Mouse (Mus musculus): Measurements from ENCODE around the gene 4930432K21Rik. TPM values are rescaled to one million over a fixed set of nuclear protein-coding genes. Genes with fewer than 3 reads are reported as not detected.
A peak's percentile ranks its signal among the peaks of the same experiment; 100 is the strongest.

The 4930432K21Rik gene
- polyA plus RNA-seq, 1 experiment from 2014 or later: 0.17 TPM

- H3K9me3 ChIP-seq (ENCODE audit: control insufficient read depth): no peaks in the 10 kb centered on the region
- no peak for TF ChIP-seq CTCF (IDR thresholded peaks at IDR 0.05; ENCODE audit: low read depth)
- WGBS: 91% methylated on average over 4 of the region's 4 CpGs
- H3K4me2 ChIP-seq (replicated peaks; ENCODE audit: low read depth): no peak overlapping the region
- H3K9ac ChIP-seq (ENCODE audit: low read depth, low read length): no peak overlapping the region
- peaks cover 84% of the 10 kb centered on the region for H3K36me3 ChIP-seq (ENCODE audit: control insufficient read depth, insufficient read depth)
- no peak overlapping the region for H3K27ac ChIP-seq (ENCODE audit: low read depth, low read length)
- H3K4me1 ChIP-seq (replicated peaks; ENCODE audit: control insufficient read depth, insufficient read depth, low read length): no peaks in the 10 kb centered on the region
- H3K4me3 ChIP-seq (ENCODE audit: low read depth, low read length): no peak overlapping the region
- H3K27me3 ChIP-seq (replicated peaks; ENCODE audit: control insufficient read depth, insufficient read depth, low read length): no peaks in the 10 kb centered on the region
- ATAC-seq: no peak
These were observed 7.0 kb upstream of the 4930432K21Rik start for GRCm38 (mm10) chr8:84140838-84141237.

- H3K9me3 ChIP-seq (ENCODE audit: control insufficient read depth): no peaks in the 10 kb centered on the region
- ATAC-seq: no peak
- H3K4me2 ChIP-seq (replicated peaks; ENCODE audit: low read depth): no peak overlapping the region
- no peak overlapping the region for H3K27ac ChIP-seq (ENCODE audit: low read depth, low read length)
- no peak overlapping the region for H3K9ac ChIP-seq (ENCODE audit: low read depth, low read length)
- no peaks in the 10 kb centered on the region for H3K27me3 ChIP-seq (replicated peaks; ENCODE audit: control insufficient read depth, insufficient read depth, low read length)
- no peak overlapping the region for H3K4me3 ChIP-seq (ENCODE audit: low read depth, low read length)
- TF ChIP-seq CTCF (IDR thresholded peaks at IDR 0.05; ENCODE audit: low read depth): no peak
- no peaks in the 10 kb centered on the region for H3K4me1 ChIP-seq (replicated peaks; ENCODE audit: control insufficient read depth, insufficient read depth, low read length)
- H3K36me3 ChIP-seq (ENCODE audit: control insufficient read depth, insufficient read depth): peaks cover 46% of the 10 kb centered on the region
- WGBS: 87% methylated on average over 8 of the region's 8 CpGs
These were observed 3.1 kb upstream of the 4930432K21Rik start for GRCm38 (mm10) chr8:84144636-84145245.

GRCm38 (mm10) chr8:84147324-84147766 lies 480 bp upstream of the 4930432K21Rik start:
- TF ChIP-seq CTCF (IDR thresholded peaks at IDR 0.05; ENCODE audit: low read depth): peak; percentile 19; the same call in 1 of the 2 replicates
- Histone ChIP-seq H3K4me1 (replicated peaks; ENCODE audit: control insufficient read depth, insufficient read depth, low read length) (no peaks in the 10 kb centered on the region), H3K9ac (ENCODE audit: low read depth, low read length) (peak overlapping the region; percentile 72), H3K27ac (ENCODE audit: low read depth, low read length) (peak overlapping the region; percentile 86), H3K27me3 (replicated peaks; ENCODE audit: control insufficient read depth, insufficient read depth, low read length) (no peaks in the 10 kb centered on the region), H3K4me2 (replicated peaks; ENCODE audit: low read depth) (peak overlapping the region; percentile 76), H3K4me3 (ENCODE audit: low read depth, low read length) (peak overlapping the region; percentile 53), H3K9me3 (ENCODE audit: control insufficient read depth) (no peaks in the 10 kb centered on the region), H3K36me3 (ENCODE audit: control insufficient read depth, insufficient read depth) (peaks cover 22% of the 10 kb centered on the region)
- ATAC-seq: peak; percentile 89
- WGBS: 5% methylated on average over 14 of the region's 14 CpGs

- H3K36me3 ChIP-seq (ENCODE audit: control insufficient read depth, insufficient read depth): peaks cover 11% of the 10 kb centered on the region
- no peak overlapping the region for H3K27ac ChIP-seq (ENCODE audit: low read depth, low read length)
- 85% methylated on average over 5 of the region's 5 CpGs for WGBS
These were observed 666 bp downstream of the 4930432K21Rik start for GRCm38 (mm10) chr8:84148531-84148850.

GRCm38 (mm10) chr8:84149181-84149580 lies 1.4 kb downstream of the 4930432K21Rik start:
- Histone ChIP-seq H3K27ac (ENCODE audit: low read depth, low read length) (no peak overlapping the region), H3K4me3 (ENCODE audit: low read depth, low read length) (no peak overlapping the region), H3K4me2 (replicated peaks; ENCODE audit: low read depth) (no peak overlapping the region), H3K9me3 (ENCODE audit: control insufficient read depth) (no peaks in the 10 kb centered on the region), H3K27me3 (replicated peaks; ENCODE audit: control insufficient read depth, insufficient read depth, low read length) (no peaks in the 10 kb centered on the region), H3K4me1 (replicated peaks; ENCODE audit: control insufficient read depth, insufficient read depth, low read length) (no peaks in the 10 kb centered on the region), H3K9ac (ENCODE audit: low read depth, low read length) (no peak overlapping the region), H3K36me3 (ENCODE audit: control insufficient read depth, insufficient read depth) (peaks cover 4% of the 10 kb centered on the region; the same call in 1 of the 2 replicates)
- no peak for TF ChIP-seq CTCF (IDR thresholded peaks at IDR 0.05; ENCODE audit: low read depth)
- ATAC-seq: no peak
- WGBS: 49% methylated on average over 3 of the region's 3 CpGs

More at GRCm38 (mm10) chr8:84148531-84148850, 666 bp downstream of the 4930432K21Rik start:
- Histone ChIP-seq H3K9me3 (ENCODE audit: control insufficient read depth) (no peaks in the 10 kb centered on the region), H3K4me1 (replicated peaks; ENCODE audit: control insufficient read depth, insufficient read depth, low read length) (no peaks in the 10 kb centered on the region), H3K9ac (ENCODE audit: low read depth, low read length) (no peak overlapping the region), H3K4me2 (replicated peaks; ENCODE audit: low read depth) (0 out of 2 replicates have a peak overlapping the region, but pooled peaks have one; percentile 76), H3K4me3 (ENCODE audit: low read depth, low read length) (no peak overlapping the region), H3K27me3 (replicated peaks; ENCODE audit: control insufficient read depth, insufficient read depth, low read length) (no peaks in the 10 kb centered on the region)
- no peak for ATAC-seq
- TF ChIP-seq CTCF (IDR thresholded peaks at IDR 0.05; ENCODE audit: low read depth): no peak

GRCm38 (mm10) chr8:84157620-84158019 lies 9.8 kb downstream of the 4930432K21Rik start:
- no peak overlapping the region for H3K4me3 ChIP-seq (ENCODE audit: low read depth, low read length)
- TF ChIP-seq CTCF (IDR thresholded peaks at IDR 0.05; ENCODE audit: low read depth): no peak
- no peak overlapping the region for H3K4me2 ChIP-seq (replicated peaks; ENCODE audit: low read depth)
- no peaks in the 10 kb centered on the region for H3K36me3 ChIP-seq (ENCODE audit: control insufficient read depth, insufficient read depth)
- no peak for ATAC-seq
- no peaks in the 10 kb centered on the region for H3K9me3 ChIP-seq (ENCODE audit: control insufficient read depth)
- 89% methylated on average over 4 of the region's 4 CpGs for WGBS
- H3K27me3 ChIP-seq (replicated peaks; ENCODE audit: control insufficient read depth, insufficient read depth, low read length): no peaks in the 10 kb centered on the region
- H3K4me1 ChIP-seq (replicated peaks; ENCODE audit: control insufficient read depth, insufficient read depth, low read length): no peaks in the 10 kb centered on the region
- no peak overlapping the region for H3K9ac ChIP-seq (ENCODE audit: low read depth, low read length)
- H3K27ac ChIP-seq (ENCODE audit: low read depth, low read length): no peak overlapping the region

All from intestine, postnatal 0 days (tissue).